Mouse (Mus musculus) bone marrow macrophage, adult 2 months (primary cell): ENCODE measurements at regions not wholly inside any gene's neighbourhood (a gene's known extent, or its start where the extent isn't known, plus 50 kb on each side); places are given as distances from the start of the nearest gene placed in this dataset.

Source experiments
- CTCF ChIP-seq: IDR thresholded peaks from 2 replicates; pipeline ENCODE4 v1.5.1; 2012; ENCODE audit warnings: low read depth, mild to moderate bottlenecking, low read length, moderate library complexity
- POLR2A ChIP-seq: IDR thresholded peaks from 2 replicates; pipeline ENCODE4 v1.6.1; 2012; ENCODE audit warnings: mild to moderate bottlenecking, low read depth, low read length, borderline replicate concordance

- TF ChIP-seq CTCF (no peak), POLR2A (no peak)
These were observed 299.3 kb upstream of the Cited2 start for GRCm38 (mm10) chr10:17423584-17424278.
